Mouse (Mus musculus) MEL (cell line): ENCODE data around the gene Gpx5.

Experiments
- BHLHE40 ChIP-seq: IDR thresholded peaks from 2 replicates; pipeline ENCODE4 v1.6.1; 2012; ENCODE audit warnings: low read depth, mild to moderate bottlenecking, inconsistent platforms, low read length, improper control_type of control experiment, borderline replicate concordance
- CHD1 ChIP-seq: IDR thresholded peaks from 2 replicates; pipeline ENCODE4 v1.6.1; 2012; ENCODE audit warnings: low read depth, mild to moderate bottlenecking, inconsistent platforms, low read length, improper control_type of control experiment
- CTCF ChIP-seq, 3 experiments: IDR thresholded peaks in 2 of 3; conservative IDR thresholded peaks in 1 of 3; 2 replicates each; pipeline ENCODE4 v1.5.1; 2011 to 2012; ENCODE audit warnings: low read length in 3 of 3, low read depth in 2 of 3, mild to moderate bottlenecking in 2 of 3, improper control_type of control experiment in 1 of 3, inconsistent platforms in 1 of 3, mixed read lengths in 1 of 3, moderate library complexity in 1 of 3; ENCODE audit not compliant: control insufficient read depth in 1 of 3, insufficient read depth in 1 of 3, poor library complexity in 1 of 3, severe bottlenecking in 1 of 3
- E2F4 ChIP-seq: IDR thresholded peaks from 2 replicates; pipeline ENCODE4 v1.6.1; 2011; ENCODE audit warnings: low read depth, low read length, improper control_type of control experiment, borderline replicate concordance
- HCFC1 ChIP-seq: IDR thresholded peaks from 2 replicates; pipeline ENCODE4 v1.6.1; 2012; ENCODE audit warnings: low read depth, mild to moderate bottlenecking, inconsistent platforms, low read length, improper control_type of control experiment, moderate library complexity
- JUND ChIP-seq: IDR thresholded peaks from 2 replicates; pipeline ENCODE4 v1.6.1; 2011; ENCODE audit warnings: low read depth, mild to moderate bottlenecking, improper control_type of control experiment, low read length
- MAX ChIP-seq: IDR thresholded peaks from 2 replicates; pipeline ENCODE4 v1.6.1; 2011; ENCODE audit warnings: low read length, improper control_type of control experiment
- MXI1 ChIP-seq: IDR thresholded peaks from 2 replicates; pipeline ENCODE4 v1.6.1; 2011; ENCODE audit warnings: mild to moderate bottlenecking, low read depth, low read length, improper control_type of control experiment
- NRF1 ChIP-seq: IDR thresholded peaks from 2 replicates; pipeline ENCODE4 v1.6.1; 2014; ENCODE audit warnings: low read depth, mild to moderate bottlenecking, inconsistent platforms, low read length, improper control_type of control experiment, moderate library complexity; ENCODE audit not compliant: poor library complexity, insufficient read depth, severe bottlenecking
- POLR2A ChIP-seq, 2 experiments: IDR thresholded peaks; 2 replicates each; pipeline ENCODE4 v1.6.1; 2011 to 2012; ENCODE audit warnings: low read length in 2 of 2, mild to moderate bottlenecking in 2 of 2, control low read depth in 1 of 2, improper control_type of control experiment in 1 of 2, low read depth in 1 of 2, moderate library complexity in 1 of 2; ENCODE audit not compliant: control insufficient read depth in 1 of 2, insufficient read depth in 1 of 2, poor library complexity in 1 of 2
- RAD21 ChIP-seq: IDR thresholded peaks from 2 replicates; pipeline ENCODE4 v1.6.1; 2011; ENCODE audit warnings: mild to moderate bottlenecking, low read depth, low read length, improper control_type of control experiment
- SMC3 ChIP-seq: IDR thresholded peaks from 2 replicates; pipeline ENCODE4 v1.6.1; 2011; ENCODE audit warnings: low read depth, low read length, improper control_type of control experiment
- TCF12 ChIP-seq: IDR thresholded peaks from 2 replicates; pipeline ENCODE4 v1.6.1; 2014; ENCODE audit warnings: low read depth, mild to moderate bottlenecking, inconsistent platforms, low read length, improper control_type of control experiment, moderate library complexity
- USF1 ChIP-seq: IDR thresholded peaks from 2 replicates; pipeline ENCODE4 v1.6.1; 2014; ENCODE audit warnings: low read depth, mild to moderate bottlenecking, inconsistent platforms, low read length, improper control_type of control experiment, moderate library complexity

DNA sequence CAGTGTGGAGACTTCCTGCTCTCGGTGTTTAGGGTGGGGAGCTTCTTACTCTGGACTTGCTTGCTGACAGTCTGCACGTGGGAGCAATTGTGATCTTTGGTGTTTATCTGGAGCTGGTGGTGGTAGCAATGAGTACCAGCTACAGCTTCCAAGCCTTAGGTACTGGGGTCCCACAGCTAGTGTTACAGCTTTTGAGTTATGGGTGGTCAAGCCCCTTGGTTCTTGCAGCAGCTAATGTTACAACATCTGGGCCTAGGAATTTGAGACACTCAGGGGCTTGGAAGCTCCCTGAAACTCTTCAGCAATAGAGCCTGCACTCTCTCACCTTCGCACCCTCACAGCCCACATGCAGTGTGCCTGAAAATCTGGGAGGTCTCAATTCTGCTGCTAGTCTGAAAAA, 27.7 kb upstream of the Gpx5 start:
- TF ChIP-seq CTCF (IDR thresholded peaks at IDR 0.05 in 2 of 3, conservative IDR thresholded peaks at IDR 0.05 in 1 of 3; ENCODE audit: control insufficient read depth in 1 of 3, insufficient read depth in 1 of 3, low read depth in 2 of 3, low read length in 3 of 3, poor library complexity in 1 of 3, severe bottlenecking in 1 of 3): no peak
- TF ChIP-seq POLR2A (IDR thresholded peaks at IDR 0.05; ENCODE audit: control insufficient read depth in 1 of 2, insufficient read depth in 1 of 2, low read depth in 1 of 2, low read length in 2 of 2, poor library complexity in 1 of 2): no peak
- TF ChIP-seq MXI1: no peak
- no peak for TF ChIP-seq MAX
- TF ChIP-seq SMC3: no peak
- no peak for TF ChIP-seq BHLHE40
- no peak for TF ChIP-seq RAD21
- TF ChIP-seq CHD1: no peak
- TF ChIP-seq E2F4: no peak
- no peak for TF ChIP-seq JUND
- TF ChIP-seq HCFC1: no peak
- TF ChIP-seq TCF12: no peak
- no peak for TF ChIP-seq USF1
- no peak for TF ChIP-seq NRF1
